In genomic region chr19:6140678-6141393, GRCm38 (mm10) we compare ENCODE assay signal across 8 mouse cellular contexts. TPM values are rescaled to one million over a fixed set of nuclear protein-coding genes. Genes with fewer than 3 reads are reported as not detected.
DNase-seq lines count a peak whose midpoint lies in the region; ATAC-seq and TF ChIP-seq lines count a peak whose summit lies in the region.

Gene Batf2 (plus strand): TSS chr19:6140983.

- peak within 1 kb of the TSS; percentile 59 for H3K4me2 ChIP-seq in forebrain, embryonic 14.5 days (ENCODE audit: low read length)

- peak; percentile 98 for DNase-seq in forebrain, embryonic 14.5 days (ENCODE audit: low spot score)
- peak; percentile 83 for DNase-seq in heart, postnatal 25 days (ENCODE audit: low spot score)
- peak; percentile 91 to 95 for DNase-seq in layer of hippocampus, adult 18-20 months (ENCODE audit: low spot score in 2 of 2)
- peak; percentile 90 for DNase-seq in lung, adult 2 months
- peak; percentile 84 to 89 for DNase-seq in thymus, adult 18-20 months

- intact Hi-C loops in heart, postnatal 25 days (cut with DNase I) = loop anchor here (5.0 kb wide), 1 partner anchor 96 kb away; the partner anchor contains the start of gene Ppp2r5b

- peak; percentile 82 for ATAC-seq in cerebellum, adult (ENCODE audit: insufficient number of reproducible peaks, low FRiP score, low TSS enrichment)
- ATAC-seq in forebrain, embryonic 14.5 days = peak; percentile 95
- ATAC-seq in neutrophil, adult 5-6 weeks (ENCODE audit: extremely low read depth, insufficient number of reproducible peaks, low FRiP score, poor library complexity, severe bottlenecking) = peak; percentile 80

- H3K9ac ChIP-seq in ES-Bruce4 (ENCODE audit: low read depth, poor library complexity, severe bottlenecking) = peak within 1 kb of the TSS; percentile 87
- H3K9ac ChIP-seq in forebrain, embryonic 14.5 days (ENCODE audit: low read length) = peak within 1 kb of the TSS; percentile 80

- TF ChIP-seq CTCF in ES-Bruce4 (IDR thresholded peaks at IDR 0.05; ENCODE audit: low read depth, low read length) = peak; percentile 69
- peak; percentile 65 for TF ChIP-seq CTCF in lung, adult 2 months (IDR thresholded peaks at IDR 0.05; ENCODE audit: insufficient read depth, low read length)

- no peaks in the 10 kb centered on the region for H3K9me3 ChIP-seq in ES-Bruce4 (replicated peaks; ENCODE audit: control insufficient read depth, insufficient read depth, low read length, poor library complexity, severe bottlenecking)
- no peaks in the 10 kb centered on the region for H3K9me3 ChIP-seq in forebrain, embryonic 14.5 days (replicated peaks; ENCODE audit: control insufficient read depth, low read length)

- TF ChIP-seq POLR2A in ES-Bruce4 (IDR thresholded peaks at IDR 0.05; ENCODE audit: insufficient read depth, low read length) = no peak
- peak; percentile 21; the same call in 1 of the 2 replicates for TF ChIP-seq POLR2A in lung, adult 2 months (IDR thresholded peaks at IDR 0.05; ENCODE audit: borderline replicate concordance, extremely low read depth, low read depth, low read length)

- peak; percentile 47; the same call in 1 of the 2 replicates for TF ChIP-seq EP300 in ES-Bruce4 (IDR thresholded peaks at IDR 0.05; ENCODE audit: insufficient read depth, low read depth, low read length)

- H3K4me1 ChIP-seq in ES-Bruce4 (ENCODE audit: control insufficient read depth, insufficient read depth, low read length) = no peaks in the 10 kb centered on the region
- peaks cover 8% of the 10 kb centered on the region for H3K4me1 ChIP-seq in forebrain, embryonic 14.5 days (ENCODE audit: control insufficient read depth, insufficient read depth, low read length)
- H3K4me1 ChIP-seq in lung, adult 2 months (ENCODE audit: control insufficient read depth, insufficient read depth, low read length) = peaks cover 2% of the 10 kb centered on the region; the same call in 1 of the 2 replicates

- no peaks in the 10 kb centered on the region for H3K27me3 ChIP-seq in ES-Bruce4 (ENCODE audit: control insufficient read depth, insufficient read depth, low read length, poor library complexity, severe bottlenecking)
- no peaks in the 10 kb centered on the region for H3K27me3 ChIP-seq in forebrain, embryonic 14.5 days (replicated peaks; ENCODE audit: control insufficient read depth, insufficient read depth, low read length)

- under 1% methylated on average over 68 of the region's 68 CpGs for WGBS in forebrain, embryonic 14.5 days
- WGBS in lung, adult 2 months = 1% methylated on average over 68 of the region's 68 CpGs

- H3K27ac ChIP-seq in ES-Bruce4 (ENCODE audit: insufficient read depth, low read length) = peak within 1 kb of the TSS; percentile 94
- H3K27ac ChIP-seq in forebrain, embryonic 14.5 days (ENCODE audit: low read depth, low read length) = peak within 1 kb of the TSS; percentile 94

- H3K36me3 ChIP-seq in ES-Bruce4 (ENCODE audit: control insufficient read depth, insufficient read depth, low read length, poor library complexity, severe bottlenecking) = no peaks in the 10 kb centered on the region
- H3K36me3 ChIP-seq in forebrain, embryonic 14.5 days (ENCODE audit: control insufficient read depth, insufficient read depth, low read length) = peaks cover 19% of the 10 kb centered on the region

- H3K4me3 ChIP-seq in ES-Bruce4 (ENCODE audit: low read depth, low read length) = peak within 1 kb of the TSS; percentile 96
- peak within 1 kb of the TSS; percentile 48 for H3K4me3 ChIP-seq in forebrain, embryonic 14.5 days (ENCODE audit: low read depth, low read length)
- peak within 1 kb of the TSS; percentile 81 for H3K4me3 ChIP-seq in lung, adult 2 months (replicated peaks; ENCODE audit: extremely low read depth, low read depth, low read length)

RNA-seq across cellular contexts. Expression of gene Batf2, which starts in this region (rescaled TPM):
- polyA plus RNA-seq in ES-Bruce4 (2011; ENCODE audit: insufficient read depth, insufficient read length, low read depth, missing spikeins) = not detected in 2 replicates
- not detected in 2 replicates for polyA plus RNA-seq in forebrain, embryonic 14.5 days (2014; fragmentation: Nextera tagmentation; extraction: Ambion mirVana)
- under 1 TPM; 0.78 to 0.87 TPM for total RNA-seq in heart, postnatal 25 days (2021)
- under 1 TPM; 0.59 to 0.89 TPM for total RNA-seq in layer of hippocampus, adult 18-20 months (2021)
- 14.6 and 15.8 TPM in 2 replicates for polyA plus RNA-seq in lung, adult 2 months (2012; rRNA removed)
- 1.2 TPM in 1 of 2 replicates, not detected in the other for total RNA-seq in neutrophil, adult 5-6 weeks (2017)

Comparison
In these comparisons a context has a peak if more than half of its experiments do, and no peak if none do; other contexts are left out.
1. Peak in every context shown above with its lines: DNase-seq, ATAC-seq, H3K4me3 ChIP-seq and H3K27ac ChIP-seq.
2. RNA of gene Batf2 (polyA plus RNA-seq): 14.6 to 15.8 TPM in lung, adult 2 months; not detected in ES-Bruce4 and not detected in forebrain, embryonic 14.5 days; every median in the first group is over 10 times any median in the second.
3. Peak in DNase-seq, ATAC-seq, H3K4me3 ChIP-seq, H3K27ac ChIP-seq, H3K9ac ChIP-seq and H3K4me2 ChIP-seq in forebrain, embryonic 14.5 days; RNA of the gene not detected or under 1 TPM.
4. Peak in DNase-seq in heart, postnatal 25 days; RNA of the gene not detected or under 1 TPM.
5. Peak in DNase-seq in layer of hippocampus, adult 18-20 months; RNA of the gene not detected or under 1 TPM.